ENCODE assay signal across 8 mouse cellular contexts in the genomic region with DNA sequence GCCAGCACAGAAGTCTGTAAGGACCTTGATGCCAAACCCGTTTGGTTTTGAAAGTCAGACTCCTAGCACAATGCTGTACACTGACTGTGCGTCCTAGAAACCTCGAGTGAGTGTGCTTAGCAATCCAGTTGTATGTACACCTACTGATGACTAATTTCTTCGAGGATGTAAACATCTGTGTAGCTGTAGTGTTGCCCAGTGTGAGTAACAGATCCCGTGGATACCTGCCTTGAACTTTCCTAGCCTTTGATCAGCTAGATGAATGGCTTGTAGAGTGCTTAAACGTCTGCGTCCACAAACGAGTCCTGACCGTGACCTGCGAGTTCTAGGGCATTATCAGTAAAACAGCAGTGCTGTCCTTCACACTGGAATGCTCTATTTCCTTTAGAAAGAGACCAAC. TPM values are rescaled to one million over a fixed set of nuclear protein-coding genes. Genes with fewer than 3 reads are reported as not detected.
DNase-seq lines count a peak whose midpoint lies in the region; ATAC-seq lines count a peak whose summit lies in the region.

No protein-coding gene starts in this region.

- H3K9me3 ChIP-seq in heart, embryonic 16.5 days (replicated peaks; ENCODE audit: control insufficient read depth, low read length): no peaks in the 10 kb centered on the region
- no peaks in the 10 kb centered on the region for H3K9me3 ChIP-seq in hindbrain, embryonic 13.5 days
- H3K9me3 ChIP-seq in midbrain, embryonic 14.5 days (ENCODE audit: control insufficient read depth, low read length): no peaks in the 10 kb centered on the region

- H3K36me3 ChIP-seq in heart, embryonic 16.5 days (ENCODE audit: control insufficient read depth, insufficient read depth): peaks cover 3% of the 10 kb centered on the region; the same call in 1 of the 2 replicates
- 0 out of 2 replicates have a peak, but pooled peaks cover 3% of the 10 kb centered on the region for H3K36me3 ChIP-seq in hindbrain, embryonic 13.5 days
- H3K36me3 ChIP-seq in midbrain, embryonic 14.5 days (ENCODE audit: control insufficient read depth, insufficient read depth, low read length): 0 out of 2 replicates have a peak, but pooled peaks cover 5% of the 10 kb centered on the region

- WGBS in heart, embryonic 16.5 days: 7% methylated on average over 10 of the region's 10 CpGs
- WGBS in hindbrain, embryonic 13.5 days: 28% methylated on average over 10 of the region's 10 CpGs
- WGBS in midbrain, embryonic 14.5 days: 28% methylated on average over 10 of the region's 10 CpGs

- peak overlapping the region; percentile 95 for H3K27ac ChIP-seq in heart, embryonic 16.5 days (ENCODE audit: low read length)
- H3K27ac ChIP-seq in hindbrain, embryonic 13.5 days: no peak overlapping the region
- no peak overlapping the region for H3K27ac ChIP-seq in midbrain, embryonic 14.5 days (replicated peaks; ENCODE audit: low read depth, low read length)

- ATAC-seq in heart, embryonic 16.5 days (replicated peaks; ENCODE audit: extremely low read depth, insufficient read depth, low FRiP score): no peak
- ATAC-seq in hindbrain, embryonic 13.5 days (ENCODE audit: low FRiP score): no peak
- no peak for ATAC-seq in midbrain, embryonic 14.5 days (ENCODE audit: low FRiP score, low TSS enrichment)

- peak overlapping the region; percentile 79 for H3K4me2 ChIP-seq in heart, embryonic 16.5 days (ENCODE audit: low read depth, low read length)
- H3K4me2 ChIP-seq in hindbrain, embryonic 13.5 days: peak overlapping the region; percentile 94
- H3K4me2 ChIP-seq in midbrain, embryonic 14.5 days (ENCODE audit: low read length): peak overlapping the region; percentile 90

- H3K9ac ChIP-seq in heart, embryonic 16.5 days (ENCODE audit: low read length): peak overlapping the region; percentile 85
- peak overlapping the region; percentile 99 for H3K9ac ChIP-seq in hindbrain, embryonic 13.5 days
- H3K9ac ChIP-seq in midbrain, embryonic 14.5 days (replicated peaks; ENCODE audit: low read length): peak overlapping the region; percentile 99

- no peaks in the 10 kb centered on the region for H3K27me3 ChIP-seq in heart, embryonic 16.5 days (ENCODE audit: control insufficient read depth, insufficient read depth, low read length)
- H3K27me3 ChIP-seq in hindbrain, embryonic 13.5 days: no peaks in the 10 kb centered on the region
- H3K27me3 ChIP-seq in midbrain, embryonic 14.5 days (ENCODE audit: control insufficient read depth, insufficient read depth, low read length): no peaks in the 10 kb centered on the region

- peak overlapping the region; percentile 90 for H3K4me3 ChIP-seq in heart, embryonic 16.5 days (ENCODE audit: low read length)
- H3K4me3 ChIP-seq in hindbrain, embryonic 13.5 days: peak overlapping the region; percentile 98
- peak overlapping the region; percentile 97 for H3K4me3 ChIP-seq in midbrain, embryonic 14.5 days (replicated peaks; ENCODE audit: low read depth, low read length)

- DNase-seq in heart, postnatal 4 days: no peak
- peak; percentile 74 for DNase-seq in adrenal gland, adult 8-10 months
- no peak for DNase-seq in midbrain, embryonic 14.5 days
- no peak for DNase-seq in urinary bladder, postnatal 25 days (ENCODE audit: low spot score)
- no peak for DNase-seq in retina, embryonic 14.5 days (ENCODE audit: low spot score)
- DNase-seq in kidney, postnatal 36 days: no peak

- peaks cover 38% of the 10 kb centered on the region for H3K4me1 ChIP-seq in heart, embryonic 16.5 days (ENCODE audit: control insufficient read depth, insufficient read depth, low read length)
- peaks cover 49% of the 10 kb centered on the region for H3K4me1 ChIP-seq in hindbrain, embryonic 13.5 days (replicated peaks)
- peaks cover 40% of the 10 kb centered on the region for H3K4me1 ChIP-seq in midbrain, embryonic 14.5 days (ENCODE audit: control insufficient read depth, insufficient read depth, low read length)

RNA-seq across cellular contexts. Expression of a gene that starts 1.1 kb away (rescaled TPM):
- 9.0 and 10.0 TPM in 2 replicates for polyA plus RNA-seq in heart, embryonic 16.5 days (2015; fragmentation: Nextera tagmentation; extraction: Ambion mirVana)
- 10 to 100 TPM; 10.6 to 10.9 TPM for total RNA-seq in heart, postnatal 4 days (2021)
- 10 to 100 TPM in 1 of 4 experiments, 1 to 10 TPM in 3; 9.2 to 10.1 (median 9.5) TPM for total RNA-seq in adrenal gland, adult 8-10 months (2022)
- polyA plus RNA-seq in hindbrain, embryonic 13.5 days (2015; fragmentation: Nextera tagmentation; extraction: Ambion mirVana): 15.7 and 16.0 TPM in 2 replicates
- polyA plus RNA-seq in midbrain, embryonic 14.5 days (2014; fragmentation: Nextera tagmentation; extraction: Ambion mirVana): 12.7 and 17.5 TPM in 2 replicates

RNA-seq across cellular contexts. Expression of a gene that starts 43.2 kb away (rescaled TPM):
- 119 and 122 TPM in 2 replicates for polyA plus RNA-seq in heart, embryonic 16.5 days (2015; fragmentation: Nextera tagmentation; extraction: Ambion mirVana)
- total RNA-seq in heart, postnatal 4 days (2021): 10 to 100 TPM; 50.5 to 52.2 TPM
- 10 to 100 TPM; 39.8 to 49.9 (median 41.7) TPM for total RNA-seq in adrenal gland, adult 8-10 months (2022)
- 47.9 and 50.5 TPM in 2 replicates for polyA plus RNA-seq in hindbrain, embryonic 13.5 days (2015; fragmentation: Nextera tagmentation; extraction: Ambion mirVana)
- polyA plus RNA-seq in midbrain, embryonic 14.5 days (2014; fragmentation: Nextera tagmentation; extraction: Ambion mirVana): 44.5 and 45.7 TPM in 2 replicates

RNA-seq across cellular contexts. Expression of a gene that starts 43.2 kb away (rescaled TPM):
- 16.2 and 18.0 TPM in 2 replicates for polyA plus RNA-seq in heart, embryonic 16.5 days (2015; fragmentation: Nextera tagmentation; extraction: Ambion mirVana)
- total RNA-seq in heart, postnatal 4 days (2021): 10 to 100 TPM; 11.1 to 11.8 TPM
- total RNA-seq in adrenal gland, adult 8-10 months (2022): 10 to 100 TPM; 15.6 to 20.7 (median 16.7) TPM
- polyA plus RNA-seq in hindbrain, embryonic 13.5 days (2015; fragmentation: Nextera tagmentation; extraction: Ambion mirVana): 14.7 and 15.3 TPM in 2 replicates
- polyA plus RNA-seq in midbrain, embryonic 14.5 days (2014; fragmentation: Nextera tagmentation; extraction: Ambion mirVana): 9.2 and 14.7 TPM in 2 replicates
